In the genomic region with DNA sequence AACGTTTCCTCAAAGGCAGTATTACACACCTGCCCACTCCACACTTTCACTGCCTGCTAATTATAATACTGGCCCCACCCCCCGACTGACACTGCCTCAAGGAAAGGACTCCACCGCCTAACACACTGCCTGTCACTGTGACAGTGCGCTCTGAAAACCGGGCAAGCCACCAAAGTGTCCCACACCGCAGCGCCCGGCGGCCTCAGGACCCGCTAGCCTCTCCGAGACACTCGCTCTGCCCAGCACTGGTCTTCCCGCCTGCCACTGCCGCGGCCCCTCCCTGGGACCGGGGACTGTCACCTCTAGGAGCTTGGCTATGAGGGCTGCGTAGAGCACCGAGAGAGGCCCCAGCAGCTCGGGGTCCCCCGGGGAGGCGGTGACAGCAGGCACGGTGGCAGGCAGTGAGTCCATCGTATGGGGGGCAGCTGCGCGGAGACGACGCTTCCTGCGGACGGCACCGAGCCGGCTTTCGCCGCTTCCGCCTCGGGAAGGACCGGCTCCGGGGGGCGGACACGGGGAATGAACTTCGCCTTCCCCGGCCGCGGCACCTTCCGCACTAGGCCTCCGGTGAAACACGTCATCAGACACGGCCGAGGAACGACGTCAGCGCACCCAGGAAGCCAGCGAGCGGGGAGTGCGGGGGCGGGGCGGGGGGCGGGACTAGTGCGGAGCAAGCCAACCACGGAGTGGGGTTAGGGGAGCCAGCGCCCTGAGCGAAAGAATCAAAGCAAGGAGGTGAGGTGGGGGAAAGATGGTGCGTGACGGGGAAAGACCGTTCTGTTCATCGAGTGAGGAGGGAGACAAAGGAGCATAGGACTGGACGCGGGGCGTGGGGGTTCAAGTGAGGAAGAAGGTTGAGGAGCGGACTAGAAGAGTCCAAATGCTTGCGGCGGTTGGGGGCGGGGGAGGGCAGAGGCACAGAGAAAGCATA, we compare ENCODE assay signal across 8 mouse cellular contexts. TPM values are rescaled to one million over a fixed set of nuclear protein-coding genes. Genes with fewer than 3 reads are reported as not detected.
DNase-seq lines count a peak whose midpoint lies in the region; ATAC-seq and TF ChIP-seq lines count a peak whose summit lies in the region.

No protein-coding gene starts in this region.

- H3K4me3 ChIP-seq in embryonic facial prominence, embryonic 10.5 days: peak overlapping the region; percentile 98
- peak overlapping the region; percentile 97 for H3K4me3 ChIP-seq in intestine, postnatal 0 days (ENCODE audit: low read depth, low read length)
- H3K4me3 ChIP-seq in midbrain, embryonic 11.5 days (ENCODE audit: low read depth, low read length): peak overlapping the region; percentile 94

- no peak for TF ChIP-seq CTCF in intestine, postnatal 0 days (IDR thresholded peaks at IDR 0.05; ENCODE audit: low read depth)

- no peaks in the 10 kb centered on the region for H3K27me3 ChIP-seq in embryonic facial prominence, embryonic 10.5 days (replicated peaks; ENCODE audit: low read depth, poor library complexity, severe bottlenecking)
- no peaks in the 10 kb centered on the region for H3K27me3 ChIP-seq in intestine, postnatal 0 days (replicated peaks; ENCODE audit: control insufficient read depth, insufficient read depth, low read length)
- no peaks in the 10 kb centered on the region for H3K27me3 ChIP-seq in midbrain, embryonic 11.5 days (ENCODE audit: control insufficient read depth, insufficient read depth, low read length)

- WGBS in embryonic facial prominence, embryonic 10.5 days: under 1% methylated on average over 72 of the region's 72 CpGs
- WGBS in intestine, postnatal 0 days: under 1% methylated on average over 72 of the region's 72 CpGs
- WGBS in midbrain, embryonic 11.5 days: under 1% methylated on average over 72 of the region's 72 CpGs

- peak overlapping the region; percentile 86 for H3K4me2 ChIP-seq in intestine, postnatal 0 days (replicated peaks; ENCODE audit: low read depth)
- peak overlapping the region; percentile 86 for H3K4me2 ChIP-seq in midbrain, embryonic 11.5 days

- intact Hi-C loops in left cerebral cortex, postnatal 4 days (cut with DNase I): no loop called here

- peak; percentile 95 for DNase-seq in adrenal gland, postnatal 14 days
- peak; percentile 90 for DNase-seq in embryonic facial prominence, embryonic 10.5 days (ENCODE audit: low spot score)
- peak; percentile 45 for DNase-seq in gonadal fat pad, adult 2 months (ENCODE audit: low read depth)
- DNase-seq in left cerebral cortex, postnatal 4 days: peak; percentile 88
- DNase-seq in midbrain, embryonic 11.5 days (ENCODE audit: low spot score, missing footprints): peak; percentile 98
- DNase-seq in right cerebral cortex, postnatal 4 days: peak; percentile 90
- peak; percentile 94 for DNase-seq in yolk sac, embryonic 10.5 days (ENCODE audit: low spot score)

- H3K9me3 ChIP-seq in embryonic facial prominence, embryonic 10.5 days: no peaks in the 10 kb centered on the region
- no peaks in the 10 kb centered on the region for H3K9me3 ChIP-seq in intestine, postnatal 0 days (ENCODE audit: control insufficient read depth)
- H3K9me3 ChIP-seq in midbrain, embryonic 11.5 days (ENCODE audit: control insufficient read depth, low read length): no peaks in the 10 kb centered on the region

- ATAC-seq in intestine, postnatal 0 days: peak; percentile 94
- ATAC-seq in midbrain, embryonic 11.5 days (ENCODE audit: low FRiP score): peak; percentile 96

- H3K4me1 ChIP-seq in embryonic facial prominence, embryonic 10.5 days: peaks cover 17% of the 10 kb centered on the region
- H3K4me1 ChIP-seq in intestine, postnatal 0 days (replicated peaks; ENCODE audit: control insufficient read depth, insufficient read depth, low read length): no peaks in the 10 kb centered on the region
- H3K4me1 ChIP-seq in midbrain, embryonic 11.5 days (ENCODE audit: control insufficient read depth, insufficient read depth, low read length): peaks cover 7% of the 10 kb centered on the region; the same call in 1 of the 2 replicates

- H3K36me3 ChIP-seq in embryonic facial prominence, embryonic 10.5 days (replicated peaks): peaks cover 57% of the 10 kb centered on the region
- H3K36me3 ChIP-seq in intestine, postnatal 0 days (ENCODE audit: control insufficient read depth, insufficient read depth): peaks cover 38% of the 10 kb centered on the region
- H3K36me3 ChIP-seq in midbrain, embryonic 11.5 days (ENCODE audit: control insufficient read depth, insufficient read depth, low read length): peaks cover 4% of the 10 kb centered on the region; the same call in 1 of the 2 replicates

- H3K9ac ChIP-seq in intestine, postnatal 0 days (ENCODE audit: low read depth, low read length): peak overlapping the region; percentile 99
- peak overlapping the region; percentile 85 for H3K9ac ChIP-seq in midbrain, embryonic 11.5 days (ENCODE audit: low read length)

- H3K27ac ChIP-seq in embryonic facial prominence, embryonic 10.5 days (replicated peaks): peak overlapping the region; percentile 81
- peak overlapping the region; percentile 99 for H3K27ac ChIP-seq in intestine, postnatal 0 days (ENCODE audit: low read depth, low read length)
- peak overlapping the region; percentile 40 for H3K27ac ChIP-seq in midbrain, embryonic 11.5 days (ENCODE audit: low read depth, low read length)

RNA-seq across cellular contexts. Expression of a gene that starts 24.2 kb away (rescaled TPM):
- total RNA-seq in adrenal gland, postnatal 14 days (2021): 158 and 174 TPM in 2 replicates
- polyA plus RNA-seq in embryonic facial prominence, embryonic 10.5 days (2016; fragmentation: Nextera tagmentation; extraction: Ambion mirVana): 89.1 and 95.6 TPM in 2 replicates
- polyA plus RNA-seq in gonadal fat pad, adult 2 months (2012; rRNA removed): 108 and 123 TPM in 2 replicates
- polyA plus RNA-seq in intestine, postnatal 0 days (2015; fragmentation: Nextera tagmentation; extraction: Ambion mirVana): 53.9 and 57.3 TPM in 2 replicates
- 100 to 1,000 TPM; 210 to 221 TPM for total RNA-seq in left cerebral cortex, postnatal 4 days (2021)
- polyA plus RNA-seq in midbrain, embryonic 11.5 days (2014; fragmentation: Nextera tagmentation; extraction: Ambion mirVana): 97.2 and 103 TPM in 2 replicates

RNA-seq across cellular contexts. Expression of a gene that starts 43.6 kb away (rescaled TPM):
- total RNA-seq in adrenal gland, postnatal 14 days (2021): 14.9 and 16.0 TPM in 2 replicates
- 21.7 and 24.7 TPM in 2 replicates for polyA plus RNA-seq in embryonic facial prominence, embryonic 10.5 days (2016; fragmentation: Nextera tagmentation; extraction: Ambion mirVana)
- 9.3 and 12.2 TPM in 2 replicates for polyA plus RNA-seq in gonadal fat pad, adult 2 months (2012; rRNA removed)
- 5.3 and 6.2 TPM in 2 replicates for polyA plus RNA-seq in intestine, postnatal 0 days (2015; fragmentation: Nextera tagmentation; extraction: Ambion mirVana)
- 10 to 100 TPM; 21.1 to 24.0 TPM for total RNA-seq in left cerebral cortex, postnatal 4 days (2021)
- polyA plus RNA-seq in midbrain, embryonic 11.5 days (2014; fragmentation: Nextera tagmentation; extraction: Ambion mirVana): 17.0 and 20.9 TPM in 2 replicates

RNA-seq across cellular contexts. Expression of a gene that starts 48.1 kb away (rescaled TPM):
- 48.2 and 51.8 TPM in 2 replicates for total RNA-seq in adrenal gland, postnatal 14 days (2021)
- 34.8 and 35.5 TPM in 2 replicates for polyA plus RNA-seq in embryonic facial prominence, embryonic 10.5 days (2016; fragmentation: Nextera tagmentation; extraction: Ambion mirVana)
- 22.5 and 23.9 TPM in 2 replicates for polyA plus RNA-seq in gonadal fat pad, adult 2 months (2012; rRNA removed)
- 29.7 and 32.5 TPM in 2 replicates for polyA plus RNA-seq in intestine, postnatal 0 days (2015; fragmentation: Nextera tagmentation; extraction: Ambion mirVana)
- total RNA-seq in left cerebral cortex, postnatal 4 days (2021): 10 to 100 TPM; 86.1 to 96.9 TPM
- 64.6 and 81.3 TPM in 2 replicates for polyA plus RNA-seq in midbrain, embryonic 11.5 days (2014; fragmentation: Nextera tagmentation; extraction: Ambion mirVana)

RNA-seq across cellular contexts. Expression of a gene that starts 48.8 kb away (rescaled TPM):
- 51.3 and 53.4 TPM in 2 replicates for total RNA-seq in adrenal gland, postnatal 14 days (2021)
- polyA plus RNA-seq in embryonic facial prominence, embryonic 10.5 days (2016; fragmentation: Nextera tagmentation; extraction: Ambion mirVana): 40.6 and 45.5 TPM in 2 replicates
- 19.6 and 25.0 TPM in 2 replicates for polyA plus RNA-seq in gonadal fat pad, adult 2 months (2012; rRNA removed)
- 25.1 and 26.3 TPM in 2 replicates for polyA plus RNA-seq in intestine, postnatal 0 days (2015; fragmentation: Nextera tagmentation; extraction: Ambion mirVana)
- 10 to 100 TPM; 69.5 to 90.3 TPM for total RNA-seq in left cerebral cortex, postnatal 4 days (2021)
- polyA plus RNA-seq in midbrain, embryonic 11.5 days (2014; fragmentation: Nextera tagmentation; extraction: Ambion mirVana): 32.9 and 37.8 TPM in 2 replicates

Comparison
In these comparisons a context has a peak if more than half of its experiments do, and no peak if none do; other contexts are left out.
1. Peak in every context shown above with its lines: DNase-seq, ATAC-seq, H3K4me3 ChIP-seq and H3K27ac ChIP-seq.
2. DNase-seq: peak in every context shown above with its lines; median percentile 98 in midbrain, embryonic 11.5 days; 95 in adrenal gland, postnatal 14 days; 94 in yolk sac, embryonic 10.5 days; 90 in embryonic facial prominence, embryonic 10.5 days; 90 in right cerebral cortex, postnatal 4 days; 88 in left cerebral cortex, postnatal 4 days; 45 in gonadal fat pad, adult 2 months.
3. H3K27ac ChIP-seq: peak in every context shown above with its lines; median percentile 99 in intestine, postnatal 0 days; 81 in embryonic facial prominence, embryonic 10.5 days; 40 in midbrain, embryonic 11.5 days.